Comparison of ENCODE assay signal across 20 mouse cellular contexts in genomic region chr4:39817675-39818074, GRCm38 (mm10).
A peak's percentile ranks its signal among the peaks of the same experiment; 100 is the strongest.
DNase-seq lines count a peak whose midpoint lies in the region; ATAC-seq and TF ChIP-seq lines count a peak whose summit lies in the region.
"Had no signal": no experiment of that assay in that cellular context is flagged by ENCODE, and none has a peak within 500 bp of the region (broad histone marks: within the 10 kb centered on the region; RNA-seq: fewer than 3 reads in every experiment).

No protein-coding gene starts in this region.

- TF ChIP-seq CTCF in midbrain, postnatal 0 days (IDR thresholded peaks at IDR 0.05): no peak

- no peak for DNase-seq in midbrain, postnatal 0 days (ENCODE audit: low spot score)
- DNase-seq in left cerebral cortex, adult 18-20 months (ENCODE audit: low spot score in 2 of 2): no peak
- DNase-seq: adrenal gland, adult 2 months; adrenal gland, postnatal 10 days; adrenal gland, postnatal 25 days; cerebellum, adult 11 months; cerebellum, adult 18-20 months; cerebellum, adult 8-10 months; cerebellum, adult 9-11 months; cerebellum, postnatal 14 days; cerebellum, postnatal 36 days; forebrain, postnatal 0 days had no signal

- WGBS in midbrain, embryonic 12.5 days: 76% methylated on average over 4 of the region's 4 CpGs
- WGBS in midbrain, postnatal 0 days: 81% methylated on average over 4 of the region's 4 CpGs
- WGBS in midbrain, embryonic 16.5 days: 74% methylated on average over 4 of the region's 4 CpGs
- 76% methylated on average over 4 of the region's 4 CpGs for WGBS in midbrain, embryonic 15.5 days

- 0 out of 2 replicates have a peak, but pooled peaks cover 2% of the 10 kb centered on the region for H3K4me1 ChIP-seq in midbrain, embryonic 12.5 days
- H3K4me1 ChIP-seq in midbrain, postnatal 0 days (ENCODE audit: insufficient read depth, low read length): no peaks in the 10 kb centered on the region
- H3K4me1 ChIP-seq in midbrain, embryonic 16.5 days (ENCODE audit: control insufficient read depth, insufficient read depth, low read length): no peaks in the 10 kb centered on the region
- 0 out of 2 replicates have a peak, but pooled peaks cover 3% of the 10 kb centered on the region for H3K4me1 ChIP-seq in midbrain, embryonic 15.5 days
- H3K4me1 ChIP-seq: embryonic facial prominence, embryonic 13.5 days; embryonic facial prominence, embryonic 15.5 days; forebrain, embryonic 15.5 days had no signal

- no peak overlapping the region for H3K4me3 ChIP-seq in midbrain, embryonic 12.5 days
- no peak overlapping the region for H3K4me3 ChIP-seq in midbrain, postnatal 0 days (ENCODE audit: low read depth, low read length)
- no peak overlapping the region for H3K4me3 ChIP-seq in midbrain, embryonic 16.5 days (ENCODE audit: low read depth, low read length)
- H3K4me3 ChIP-seq in midbrain, embryonic 15.5 days: no peak overlapping the region
- H3K4me3 ChIP-seq: embryonic facial prominence, embryonic 13.5 days; embryonic facial prominence, embryonic 15.5 days; erythroblast, embryonic 14.5 days; forebrain, embryonic 13.5 days; forebrain, embryonic 15.5 days had no signal

- no peaks in the 10 kb centered on the region for H3K9me3 ChIP-seq in midbrain, embryonic 12.5 days
- no peaks in the 10 kb centered on the region for H3K9me3 ChIP-seq in midbrain, postnatal 0 days (ENCODE audit: low read length)
- no peaks in the 10 kb centered on the region for H3K9me3 ChIP-seq in midbrain, embryonic 16.5 days (replicated peaks; ENCODE audit: control insufficient read depth, low read length, poor library complexity, severe bottlenecking)
- no peaks in the 10 kb centered on the region for H3K9me3 ChIP-seq in midbrain, embryonic 15.5 days
- H3K9me3 ChIP-seq: embryonic facial prominence, embryonic 13.5 days; embryonic facial prominence, embryonic 15.5 days; forebrain, embryonic 13.5 days; forebrain, embryonic 15.5 days had no signal

- H3K36me3 ChIP-seq in midbrain, embryonic 12.5 days: no peaks in the 10 kb centered on the region
- no peaks in the 10 kb centered on the region for H3K36me3 ChIP-seq in midbrain, postnatal 0 days (ENCODE audit: insufficient read depth, low read length)
- no peaks in the 10 kb centered on the region for H3K36me3 ChIP-seq in midbrain, embryonic 16.5 days (ENCODE audit: control insufficient read depth, insufficient read depth, low read length)
- no peaks in the 10 kb centered on the region for H3K36me3 ChIP-seq in midbrain, embryonic 15.5 days (replicated peaks)
- H3K36me3 ChIP-seq: embryonic facial prominence, embryonic 13.5 days; embryonic facial prominence, embryonic 15.5 days; forebrain, embryonic 15.5 days had no signal

- H3K27me3 ChIP-seq in midbrain, embryonic 12.5 days: no peaks in the 10 kb centered on the region
- H3K27me3 ChIP-seq in midbrain, postnatal 0 days (ENCODE audit: insufficient read depth, low read length): no peaks in the 10 kb centered on the region
- no peaks in the 10 kb centered on the region for H3K27me3 ChIP-seq in midbrain, embryonic 16.5 days (ENCODE audit: control insufficient read depth, insufficient read depth, low read depth, low read length)
- no peaks in the 10 kb centered on the region for H3K27me3 ChIP-seq in midbrain, embryonic 15.5 days (replicated peaks)
- H3K27me3 ChIP-seq: embryonic facial prominence, embryonic 13.5 days; embryonic facial prominence, embryonic 15.5 days; forebrain, embryonic 13.5 days; forebrain, embryonic 15.5 days had no signal

- H3K9ac ChIP-seq in midbrain, embryonic 12.5 days (replicated peaks): no peak overlapping the region
- H3K9ac ChIP-seq in midbrain, postnatal 0 days (replicated peaks; ENCODE audit: low read length, poor library complexity, severe bottlenecking): no peak overlapping the region
- H3K9ac ChIP-seq in midbrain, embryonic 16.5 days (ENCODE audit: low read depth, low read length): no peak overlapping the region
- H3K9ac ChIP-seq in midbrain, embryonic 15.5 days: no peak overlapping the region
- H3K9ac ChIP-seq: embryonic facial prominence, embryonic 13.5 days; embryonic facial prominence, embryonic 15.5 days; forebrain, embryonic 13.5 days; forebrain, embryonic 15.5 days; forebrain, postnatal 0 days had no signal

- no peak overlapping the region for H3K4me2 ChIP-seq in midbrain, embryonic 12.5 days (replicated peaks)
- no peak overlapping the region for H3K4me2 ChIP-seq in midbrain, postnatal 0 days (ENCODE audit: low read depth, low read length, poor library complexity, severe bottlenecking)
- peak overlapping the region; percentile 22; the same call in 1 of the 2 replicates for H3K4me2 ChIP-seq in midbrain, embryonic 16.5 days (ENCODE audit: low read length)
- H3K4me2 ChIP-seq in midbrain, embryonic 15.5 days: no peak overlapping the region
- H3K4me2 ChIP-seq: embryonic facial prominence, embryonic 13.5 days; embryonic facial prominence, embryonic 15.5 days; forebrain, embryonic 13.5 days; forebrain, embryonic 15.5 days had no signal

- peak; percentile 59; the same call in 1 of the 2 replicates for ATAC-seq in midbrain, embryonic 12.5 days (ENCODE audit: low FRiP score, low read depth)
- no peak for ATAC-seq in midbrain, postnatal 0 days (ENCODE audit: low FRiP score)
- no peak for ATAC-seq in midbrain, embryonic 16.5 days
- no peak for ATAC-seq in midbrain, embryonic 15.5 days (replicated peaks)
- ATAC-seq: forebrain, embryonic 13.5 days; forebrain, embryonic 15.5 days; forebrain, postnatal 0 days had no signal

- no peak overlapping the region for H3K27ac ChIP-seq in midbrain, embryonic 12.5 days (replicated peaks)
- H3K27ac ChIP-seq in midbrain, postnatal 0 days (ENCODE audit: low read depth, low read length): no peak overlapping the region
- no peak overlapping the region for H3K27ac ChIP-seq in midbrain, embryonic 16.5 days (ENCODE audit: low read length)
- no peak overlapping the region for H3K27ac ChIP-seq in midbrain, embryonic 15.5 days
- H3K27ac ChIP-seq: embryonic facial prominence, embryonic 13.5 days; embryonic facial prominence, embryonic 15.5 days; forebrain, embryonic 13.5 days; forebrain, embryonic 15.5 days had no signal
